Mouse (Mus musculus) cerebellum, adult 2 months (tissue): ENCODE measurements around the gene Myf6. TPM values are rescaled to one million over a fixed set of nuclear protein-coding genes. Genes with fewer than 3 reads are reported as not detected.

Source experiments
- DNase-seq, 2 experiments: peaks; one replicate each; pipeline ENCODE4 v3.0.0; 2021
- H3K27ac ChIP-seq: fragments of 200-500 bp; 2 replicates; pipeline ENCODE4 v1.5.1; 2012; ENCODE audit warnings: low read length, control low read depth, inconsistent platforms; ENCODE audit not compliant: insufficient read depth
- H3K27me3 ChIP-seq: fragments of 200-500 bp; 2 replicates; pipeline ENCODE4 v1.6.1; 2012; ENCODE audit warnings: inconsistent platforms, mild to moderate bottlenecking, low read length, moderate library complexity; ENCODE audit not compliant: control insufficient read depth, insufficient read depth
- H3K4me1 ChIP-seq: fragments of 200-500 bp; 2 replicates; pipeline ENCODE4 v1.6.1; 2011; ENCODE audit warnings: low read length; ENCODE audit not compliant: control insufficient read depth, insufficient read depth
- H3K4me3 ChIP-seq: fragments of 200-500 bp; replicated peaks from 2 replicates; pipeline ENCODE3; 2011; ENCODE audit warnings: mild to moderate bottlenecking, low read depth, low read length, control low read depth; ENCODE audit not compliant: insufficient read depth
- CTCF ChIP-seq: fragments of 200-500 bp; IDR thresholded peaks from 2 replicates; pipeline ENCODE4 v1.5.1; 2011; ENCODE audit warnings: low read depth, mild to moderate bottlenecking, control low read depth, low read length, moderate library complexity, borderline replicate concordance; ENCODE audit not compliant: insufficient read depth
- POLR2A ChIP-seq: fragments of 200-500 bp; IDR thresholded peaks from 2 replicates; pipeline ENCODE4 v1.6.1; 2011; ENCODE audit warnings: low read length, control low read depth, borderline replicate concordance; ENCODE audit not compliant: insufficient read depth
- WGBS: fragments of 180-500 bp; shearing (Covaris S2); methylation state at CpG from one replicate; pipeline ENCODE4 v1.1.7; 2018; 5-methylcytosine and 5-hydroxymethylcytosine counted together
- polyA plus RNA-seq: library from polyadenylated mRNA; depleted of rRNA; stranded (reverse); fragments of >200 nt; gene quantifications from 2 replicates; pipeline ENCODE4 v1.2.3, GENCODE M21; 2012

Gene Myf6
- polyA plus RNA-seq, 1 experiment, result not detected

DNA sequence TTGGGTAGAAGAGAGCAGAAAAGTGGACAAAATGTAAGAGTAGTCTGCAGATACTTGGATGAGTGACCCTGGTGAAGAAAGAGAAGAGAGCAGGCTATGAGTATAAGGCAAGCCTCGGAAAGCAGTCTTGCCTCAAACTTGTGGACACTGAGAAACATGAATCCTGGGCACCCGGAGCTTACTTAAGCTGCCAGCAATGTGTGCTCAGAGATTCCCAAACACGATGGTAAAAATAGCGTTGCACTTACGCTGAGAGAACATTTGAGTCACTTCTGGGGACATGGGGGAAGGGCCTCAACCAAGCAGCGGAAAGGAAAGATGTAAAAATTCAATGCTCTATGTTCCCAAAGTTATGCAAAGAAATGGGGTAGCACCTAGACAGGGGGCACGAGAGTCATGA, 5.1 kb upstream of the Myf6 start:
- no peak for DNase-seq
- TF ChIP-seq POLR2A (no peak), CTCF (no peak)
- Histone ChIP-seq H3K27ac (no peak overlapping the region), H3K4me1 (no peaks in the 10 kb centered on the region), H3K4me3 (no peak overlapping the region), H3K27me3 (no peaks in the 10 kb centered on the region)
- WGBS, result 83% methylated on average over 7 of the region's 7 CpGs

DNA sequence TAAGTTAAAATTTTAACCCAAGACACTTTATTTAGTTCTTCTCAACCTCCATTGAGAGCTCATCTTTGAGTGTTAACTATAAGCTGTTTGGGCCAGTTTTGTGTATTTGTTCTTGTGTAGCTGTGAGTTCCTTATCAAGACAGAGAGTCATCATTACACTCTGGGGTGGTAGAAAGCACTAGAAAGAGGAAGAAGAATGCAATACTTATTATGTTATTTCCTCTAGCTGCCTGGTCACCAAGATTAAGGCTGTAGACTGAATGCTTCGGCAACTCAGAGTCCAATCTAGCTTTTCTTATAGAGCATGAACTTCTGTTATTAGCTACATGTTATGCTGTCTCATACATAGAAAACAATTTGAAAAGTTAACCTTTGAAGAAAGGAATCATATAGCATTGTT, 1.9 kb upstream of the Myf6 start:
- TF ChIP-seq CTCF (no peak), POLR2A (no peak)
- WGBS, result 96% methylated on average over 1 of the region's 1 CpGs
- H3K27ac ChIP-seq, result no peak overlapping the region
- H3K27me3 ChIP-seq, result no peaks in the 10 kb centered on the region
- no peaks in the 10 kb centered on the region for H3K4me1 ChIP-seq
- no peak overlapping the region for H3K4me3 ChIP-seq
- DNase-seq, result no peak

DNA sequence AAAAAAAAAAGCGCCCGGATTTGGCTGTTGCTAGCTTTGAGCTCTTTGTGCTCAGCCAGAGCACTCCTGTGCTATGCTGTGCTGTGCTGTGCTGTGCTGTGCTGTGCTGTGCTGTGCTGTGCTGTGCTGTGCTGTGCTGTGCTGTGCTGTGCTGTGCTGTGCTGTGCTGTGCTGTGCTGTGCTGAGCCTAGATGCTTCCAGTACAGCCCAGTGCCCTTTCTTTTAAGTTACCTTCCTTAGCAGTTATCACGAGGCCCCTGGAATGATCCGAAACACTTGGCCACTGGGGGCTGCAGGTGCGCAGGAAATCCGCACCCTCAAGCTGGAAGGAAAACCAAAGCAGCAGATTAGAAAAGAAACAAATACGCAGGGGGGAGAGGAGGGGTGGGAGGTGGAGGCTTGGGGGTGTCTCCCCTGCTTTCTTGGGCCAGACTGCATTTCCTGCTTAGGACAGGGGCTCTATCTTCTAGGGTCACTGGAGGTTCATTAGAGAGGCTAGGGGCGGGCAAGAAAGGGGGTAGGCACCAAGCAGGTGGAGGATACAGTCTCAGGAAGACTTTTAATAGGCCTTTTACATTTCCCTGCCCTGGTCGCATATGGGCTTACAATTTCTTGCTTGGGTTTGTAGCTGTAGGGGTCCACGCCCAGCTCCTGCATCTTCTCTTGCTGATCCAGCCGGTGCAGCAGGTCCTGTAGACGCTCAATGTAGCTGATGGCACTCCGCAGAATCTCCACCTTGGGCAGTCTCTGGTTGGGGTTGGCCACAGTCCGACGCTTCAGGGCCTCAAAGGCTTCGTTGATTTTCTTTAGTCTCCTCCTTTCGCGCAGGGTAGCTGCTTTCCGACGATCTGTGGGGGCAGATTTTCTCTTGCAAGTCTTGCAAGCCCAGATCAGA, 710 bp downstream of the Myf6 start:
- no peak overlapping the region for H3K27ac ChIP-seq
- no peak for DNase-seq
- WGBS, result 41% methylated on average over 20 of the region's 20 CpGs
- no peak for TF ChIP-seq POLR2A
- TF ChIP-seq CTCF, result no peak
- H3K4me3 ChIP-seq, result no peak overlapping the region
- no peaks in the 10 kb centered on the region for H3K4me1 ChIP-seq
- no peaks in the 10 kb centered on the region for H3K27me3 ChIP-seq

DNA sequence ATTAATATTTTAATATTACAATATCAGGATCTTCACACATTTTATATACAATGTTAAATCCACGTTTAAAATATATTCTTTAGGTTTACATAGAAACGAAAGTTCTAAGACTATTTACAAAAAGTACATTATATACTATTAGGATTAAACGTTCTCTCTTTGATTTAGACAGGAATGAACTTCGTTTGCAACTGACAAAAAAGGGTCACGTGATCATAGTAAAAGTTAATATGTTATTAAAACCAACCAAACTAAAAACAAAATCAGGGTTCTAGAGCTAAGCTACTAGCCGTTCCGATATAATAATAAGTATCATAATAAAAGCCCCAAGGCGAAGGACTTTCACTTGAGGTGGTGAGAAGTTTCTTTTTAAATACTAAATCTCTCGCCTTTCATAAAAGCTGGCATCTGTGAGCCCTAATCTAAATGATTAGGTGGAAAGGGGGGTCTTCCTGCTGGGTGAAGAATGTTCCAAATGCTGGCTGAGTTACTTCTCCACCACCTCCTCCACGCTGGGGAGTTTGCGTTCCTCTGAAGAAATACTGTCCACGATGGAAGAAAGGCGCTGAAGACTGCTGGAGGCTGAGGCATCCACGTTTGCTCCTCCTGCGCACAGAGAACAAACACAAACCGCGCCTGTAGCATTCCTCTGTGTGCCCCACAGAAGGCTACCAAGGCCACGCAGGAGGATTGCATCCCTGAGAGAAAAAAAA, 1.5 kb downstream of the Myf6 start:
- no peak for DNase-seq
- Histone ChIP-seq H3K27me3 (no peaks in the 10 kb centered on the region), H3K27ac (no peak overlapping the region), H3K4me1 (no peaks in the 10 kb centered on the region), H3K4me3 (no peak overlapping the region)
- no peak for TF ChIP-seq POLR2A
- no peak for TF ChIP-seq CTCF
- WGBS, result 37% methylated on average over 18 of the region's 18 CpGs

DNA sequence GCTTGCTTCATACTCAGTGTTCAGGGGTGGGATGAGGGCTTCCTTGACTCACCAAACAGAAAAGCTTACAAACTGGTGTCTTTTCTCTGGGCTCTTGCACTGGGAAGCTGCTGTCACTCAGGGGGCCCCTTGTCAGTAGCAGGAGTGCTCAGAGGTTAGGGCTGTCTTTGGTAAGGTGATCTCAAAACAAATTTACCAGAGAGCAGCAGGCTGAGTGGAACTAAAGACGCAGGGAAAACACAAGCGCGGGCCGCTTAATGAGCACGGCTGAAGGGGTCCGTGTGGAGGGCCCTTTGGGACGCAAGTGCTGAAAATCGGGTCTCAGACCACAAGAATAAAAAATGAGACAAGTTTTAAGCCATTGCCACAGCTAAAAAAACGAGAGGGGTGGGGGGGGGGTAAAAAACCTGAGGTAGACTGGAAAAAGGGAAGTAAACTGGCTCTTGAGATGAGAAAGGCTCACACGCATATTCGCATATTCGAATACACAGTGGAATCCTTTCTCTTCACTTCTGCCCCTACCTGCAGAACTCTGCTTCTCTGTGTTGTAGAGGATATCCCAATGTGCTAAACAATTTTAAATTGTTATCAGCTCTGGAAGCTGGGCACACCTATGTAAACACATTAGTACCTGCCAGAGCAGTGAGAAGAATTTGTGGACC, 5.8 kb downstream of the Myf6 start:
- no peak overlapping the region for H3K27ac ChIP-seq
- no peak overlapping the region for H3K4me3 ChIP-seq
- 53% methylated on average over 12 of the region's 12 CpGs for WGBS
- no peak for DNase-seq
- no peak for TF ChIP-seq POLR2A
- no peak for TF ChIP-seq CTCF
- no peaks in the 10 kb centered on the region for H3K27me3 ChIP-seq
- no peaks in the 10 kb centered on the region for H3K4me1 ChIP-seq

DNA sequence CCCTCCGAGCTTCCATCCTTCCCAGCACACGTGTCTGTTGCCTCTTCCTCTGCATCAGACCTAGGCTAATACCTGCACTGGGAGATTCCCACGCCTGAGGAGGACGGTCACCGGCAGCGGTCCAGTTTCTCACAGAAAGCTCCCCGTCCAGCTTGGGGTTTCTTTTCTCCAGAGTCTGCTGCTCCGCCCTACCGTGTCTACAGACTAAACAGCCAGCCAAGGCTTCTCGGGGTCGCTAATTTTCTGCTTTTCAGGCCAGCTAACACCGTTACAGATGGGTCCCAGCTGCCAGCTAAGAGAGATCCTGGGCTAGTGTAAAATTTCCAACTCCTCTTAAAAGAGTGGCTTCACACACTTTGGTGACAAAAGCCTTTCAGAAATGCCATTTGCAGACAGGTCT, 7.8 kb downstream of the Myf6 start:
- WGBS, result 46% methylated on average over 12 of the region's 12 CpGs
- DNase-seq, result no peak
- no peak for TF ChIP-seq POLR2A
- TF ChIP-seq CTCF, result no peak
- Histone ChIP-seq H3K27me3 (no peaks in the 10 kb centered on the region), H3K4me3 (no peak overlapping the region), H3K4me1 (no peaks in the 10 kb centered on the region), H3K27ac (no peak overlapping the region)

DNA sequence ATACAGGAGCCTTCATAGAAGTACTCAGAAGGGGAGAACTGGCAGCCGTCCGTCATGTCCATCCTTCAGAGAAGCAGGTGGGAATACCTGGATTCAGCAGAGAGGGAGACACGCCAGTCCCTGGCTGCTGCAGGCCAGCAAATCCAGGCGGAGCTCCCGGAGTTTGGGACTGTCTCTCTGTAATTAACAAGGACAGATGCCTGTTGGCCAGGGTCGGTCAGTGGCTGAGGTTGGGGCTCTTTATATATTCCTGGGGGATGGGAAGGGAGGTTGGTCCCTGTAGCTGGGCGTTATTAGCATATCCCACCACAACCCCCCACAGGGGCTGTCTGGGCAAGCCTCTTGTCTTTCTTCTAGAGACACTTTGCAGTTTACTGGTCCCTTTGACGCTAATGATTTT, 8.7 kb downstream of the Myf6 start, which contains the start of gene Myf5:
TSS of gene Myf5 (minus strand) at position 265 of the 400 bp plus-strand sequence.
- TF ChIP-seq POLR2A (no peak), CTCF (no peak)
- Histone ChIP-seq H3K4me3 (no peak within 1 kb of the TSS), H3K27ac (no peak within 1 kb of the TSS), H3K4me1 (no peaks in the 10 kb centered on the region), H3K27me3 (no peaks in the 10 kb centered on the region)
- WGBS, result 61% methylated on average over 8 of the region's 8 CpGs
- no peak for DNase-seq
